ENCODE assay signal across 13 mouse cellular contexts in the genomic region with DNA sequence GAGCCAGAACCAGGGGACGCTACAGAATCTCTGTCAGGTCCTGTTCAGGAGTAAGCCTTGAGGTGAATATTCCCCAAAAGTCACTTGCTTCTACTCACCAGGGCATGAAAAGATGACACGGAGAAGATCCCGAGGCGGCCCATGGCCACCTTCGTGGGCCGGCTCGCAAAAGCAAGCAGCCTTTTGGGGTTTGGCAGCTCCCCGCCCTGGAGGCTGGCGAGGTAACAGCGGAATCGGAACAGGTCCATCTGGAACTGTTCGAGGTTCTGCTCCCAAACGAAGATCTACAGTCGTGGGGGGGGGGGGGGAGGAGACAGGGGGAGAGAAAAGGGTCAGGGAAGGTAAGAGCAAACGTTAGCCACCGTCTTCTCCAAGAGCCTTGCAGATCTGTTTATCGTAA.
"Had no signal": no experiment of that assay in that cellular context is flagged by ENCODE, and none has a peak within 500 bp of the region (broad histone marks: within the 10 kb centered on the region; RNA-seq: fewer than 3 reads in every experiment).

No protein-coding gene starts in this region.

- DNase-seq: kidney, postnatal 25 days; lung, adult 2 months; lung, postnatal 36 days; right cerebral cortex, postnatal 4 days; spleen, adult 18-20 months; thymus, adult 18-20 months; thymus, postnatal 25 days had no signal

- H3K9me3 ChIP-seq: limb, embryonic 10.5 days; liver, embryonic 15.5 days; midbrain, embryonic 13.5 days; neural tube, embryonic 15.5 days had no signal

- H3K27me3 ChIP-seq: liver, embryonic 15.5 days; midbrain, embryonic 13.5 days; neural tube, embryonic 15.5 days had no signal

- H3K4me3 ChIP-seq: left cerebral cortex, adult 2 months; limb, embryonic 10.5 days; liver, embryonic 15.5 days; midbrain, embryonic 13.5 days; neural tube, embryonic 15.5 days had no signal

- ATAC-seq: lung, postnatal 0 days; midbrain, embryonic 13.5 days had no signal

- H3K4me1 ChIP-seq: liver, embryonic 15.5 days had no signal

- H3K36me3 ChIP-seq: liver, embryonic 15.5 days had no signal
